Mouse (Mus musculus) kidney, adult 2 months (tissue): Measurements from ENCODE around the gene Intu.

Source experiments
- CTCF ChIP-seq: fragments of 200-500 bp; conservative IDR thresholded peaks from 2 replicates; pipeline ENCODE4 v1.5.1; 2011; ENCODE audit warnings: low read depth, mild to moderate bottlenecking, control low read depth, low read length, moderate library complexity, mixed read lengths; ENCODE audit not compliant: insufficient read depth, insufficient read length
- POLR2A ChIP-seq: fragments of 200-500 bp; IDR thresholded peaks from one replicate; pipeline ENCODE4 v1.6.1; 2011; ENCODE audit warnings: low read depth, low read length, control low read depth

DNA sequence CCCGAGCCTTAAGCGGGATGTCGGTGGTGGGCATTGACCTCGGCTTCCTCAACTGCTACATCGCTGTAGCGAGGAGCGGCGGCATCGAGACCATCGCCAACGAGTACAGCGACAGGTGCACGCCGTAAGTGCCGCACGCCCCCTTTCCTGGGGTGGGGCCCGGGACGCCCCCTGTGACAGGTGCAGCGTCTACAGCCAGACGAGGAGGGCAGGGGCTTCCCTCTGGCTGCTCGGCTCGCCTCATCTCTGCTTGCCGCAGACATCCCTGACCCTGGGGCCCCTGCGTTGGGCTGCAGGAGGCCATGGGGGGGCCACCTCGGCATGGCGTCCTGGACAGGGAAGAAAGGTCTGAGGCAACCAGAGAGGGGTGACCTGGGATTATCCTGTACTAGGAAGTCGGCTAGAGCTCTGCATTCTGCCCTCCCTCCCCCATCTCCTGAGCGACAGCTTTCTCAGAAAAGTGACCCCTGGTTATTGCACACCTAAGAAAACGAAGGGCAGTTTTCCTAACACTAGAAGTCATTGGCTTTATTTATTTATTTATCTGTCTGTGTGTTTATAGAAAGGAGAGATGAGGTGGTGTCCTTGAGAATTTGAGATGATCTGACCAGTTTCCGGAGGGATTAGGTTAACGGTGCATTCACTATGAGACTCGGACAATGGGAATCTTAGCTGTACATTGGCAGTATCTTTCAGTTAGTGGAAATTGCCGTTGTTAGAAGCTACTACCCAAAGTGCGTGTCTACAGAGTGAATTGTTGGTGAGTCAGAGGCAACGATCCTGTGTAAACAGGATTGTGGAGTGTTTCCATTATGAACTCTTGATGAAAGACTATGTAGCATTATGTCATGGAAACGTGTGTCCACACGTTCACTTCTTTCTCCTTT, 214.8 kb downstream of the Intu start:
- TF ChIP-seq CTCF (no peak), POLR2A (no peak)
